Mouse (Mus musculus) bone marrow macrophage, adult 2 months (primary cell): Measurements from ENCODE around the gene Osbp2. TPM values are rescaled to one million over a fixed set of nuclear protein-coding genes. Genes with fewer than 3 reads are reported as not detected.

Experiments
- H3K27ac ChIP-seq: 2 replicates; pipeline ENCODE4 v1.5.1; 2012; ENCODE audit warnings: low read depth, low read length; ENCODE audit not compliant: insufficient read depth
- H3K4me1 ChIP-seq: 2 replicates; pipeline ENCODE4 v1.6.1; 2012; ENCODE audit warnings: low read length; ENCODE audit not compliant: control insufficient read depth, insufficient read depth
- H3K4me3 ChIP-seq: 2 replicates; pipeline ENCODE4 v1.5.1; 2012; ENCODE audit warnings: mild to moderate bottlenecking, low read length, moderate library complexity; ENCODE audit not compliant: insufficient read depth
- CTCF ChIP-seq: IDR thresholded peaks from 2 replicates; pipeline ENCODE4 v1.5.1; 2012; ENCODE audit warnings: low read depth, mild to moderate bottlenecking, low read length, moderate library complexity
- POLR2A ChIP-seq: IDR thresholded peaks from 2 replicates; pipeline ENCODE4 v1.6.1; 2012; ENCODE audit warnings: mild to moderate bottlenecking, low read depth, low read length, borderline replicate concordance
- polyA plus RNA-seq: library from polyadenylated mRNA; stranded (reverse); fragments of >200 nt; gene quantifications from 2 replicates; pipeline ENCODE4 v1.2.4, GENCODE M21; 2012; ENCODE audit not compliant: missing spikeins, insufficient read depth, insufficient read length

The Osbp2 gene
- polyA plus RNA-seq, 1 experiment: 0.87 TPM

GRCm38 (mm10) chr11:3797631-3798215, 66.0 kb downstream of the Osbp2 start:
- no peak for TF ChIP-seq POLR2A
- no peak for TF ChIP-seq CTCF
- no peaks in the 10 kb centered on the region for H3K4me1 ChIP-seq
- no peak overlapping the region for H3K27ac ChIP-seq
- no peak overlapping the region for H3K4me3 ChIP-seq

- no peaks in the 10 kb centered on the region for H3K4me1 ChIP-seq
- H3K27ac ChIP-seq: no peak overlapping the region
- TF ChIP-seq POLR2A (no peak), CTCF (no peak)
- H3K4me3 ChIP-seq: no peak overlapping the region
These were observed 73.0 kb downstream of the Osbp2 start for GRCm38 (mm10) chr11:3790736-3791135.

GRCm38 (mm10) chr11:3789919-3790318, 73.8 kb downstream of the Osbp2 start:
- Histone ChIP-seq H3K4me1 (no peaks in the 10 kb centered on the region), H3K27ac (no peak overlapping the region), H3K4me3 (no peak overlapping the region)
- no peak for TF ChIP-seq CTCF
- TF ChIP-seq POLR2A: no peak

DNA sequence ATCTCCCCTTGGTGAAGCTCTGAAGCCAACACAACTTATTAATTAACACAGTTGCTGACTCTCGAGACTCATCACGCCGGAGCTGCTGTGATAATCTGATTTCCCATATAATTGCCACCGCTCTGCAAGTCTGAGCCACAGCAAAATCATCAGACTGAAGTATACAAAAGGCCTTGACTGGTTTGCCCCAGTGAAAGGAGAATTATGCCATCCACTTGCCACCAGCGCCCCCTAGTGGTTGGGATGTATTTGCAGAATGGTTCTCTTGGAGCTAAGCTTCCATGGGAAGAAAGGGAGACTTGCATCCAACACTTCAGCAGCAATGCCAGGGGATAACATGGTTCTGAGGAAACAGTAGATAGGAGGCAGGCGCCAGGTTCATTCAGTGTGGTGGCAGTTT, 77.1 kb downstream of the Osbp2 start:
- peak; percentile 90 for TF ChIP-seq CTCF
- TF ChIP-seq POLR2A: no peak
- Histone ChIP-seq H3K27ac (no peak overlapping the region), H3K4me3 (no peak overlapping the region), H3K4me1 (no peaks in the 10 kb centered on the region)

- Histone ChIP-seq H3K4me3 (no peak overlapping the region), H3K27ac (no peak overlapping the region), H3K4me1 (no peaks in the 10 kb centered on the region)
- TF ChIP-seq CTCF (no peak), POLR2A (no peak)
These were observed 88.4 kb downstream of the Osbp2 start for GRCm38 (mm10) chr11:3775263-3775644.

GRCm38 (mm10) chr11:3774463-3775262, 89.0 kb downstream of the Osbp2 start:
- no peak for TF ChIP-seq POLR2A
- no peaks in the 10 kb centered on the region for H3K4me1 ChIP-seq
- no peak overlapping the region for H3K4me3 ChIP-seq
- H3K27ac ChIP-seq: no peak overlapping the region

- no peaks in the 10 kb centered on the region for H3K4me1 ChIP-seq
- TF ChIP-seq POLR2A (no peak), CTCF (no peak)
- H3K4me3 ChIP-seq: no peak overlapping the region
- H3K27ac ChIP-seq: no peak overlapping the region
These were observed 89.8 kb downstream of the Osbp2 start for GRCm38 (mm10) chr11:3773782-3774462.

DNA sequence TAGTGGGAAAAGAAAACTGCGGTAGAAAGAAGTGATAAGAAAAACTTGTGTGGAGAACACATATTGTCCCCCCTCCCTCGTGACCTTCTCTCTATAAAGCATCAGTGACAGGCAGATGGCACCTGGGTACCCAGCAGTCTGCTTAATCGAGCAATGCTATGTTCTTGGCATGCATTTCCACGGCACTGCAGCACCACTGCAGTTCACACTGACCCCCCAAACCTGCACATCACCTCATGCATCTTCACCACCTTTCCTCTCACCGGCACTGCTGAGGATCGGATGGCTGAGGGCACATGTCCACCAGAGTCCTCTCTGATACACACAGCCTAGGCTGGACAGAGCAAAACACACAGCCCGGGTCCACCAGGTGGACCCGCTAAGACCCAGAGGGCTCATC, 90.6 kb downstream of the Osbp2 start:
- no peak overlapping the region for H3K27ac ChIP-seq
- no peaks in the 10 kb centered on the region for H3K4me1 ChIP-seq
- H3K4me3 ChIP-seq: no peak overlapping the region
- TF ChIP-seq POLR2A: no peak
- TF ChIP-seq CTCF: no peak

GRCm38 (mm10) chr11:3771348-3771747, 92.4 kb downstream of the Osbp2 start:
- H3K4me3 ChIP-seq: no peak overlapping the region
- no peak for TF ChIP-seq CTCF
- TF ChIP-seq POLR2A: no peak
- no peaks in the 10 kb centered on the region for H3K4me1 ChIP-seq
- H3K27ac ChIP-seq: no peak overlapping the region

GRCm38 (mm10) chr11:3767830-3768229, 95.9 kb downstream of the Osbp2 start:
- Histone ChIP-seq H3K4me1 (no peaks in the 10 kb centered on the region), H3K27ac (no peak overlapping the region), H3K4me3 (no peak overlapping the region)
- TF ChIP-seq CTCF (no peak), POLR2A (no peak)

DNA sequence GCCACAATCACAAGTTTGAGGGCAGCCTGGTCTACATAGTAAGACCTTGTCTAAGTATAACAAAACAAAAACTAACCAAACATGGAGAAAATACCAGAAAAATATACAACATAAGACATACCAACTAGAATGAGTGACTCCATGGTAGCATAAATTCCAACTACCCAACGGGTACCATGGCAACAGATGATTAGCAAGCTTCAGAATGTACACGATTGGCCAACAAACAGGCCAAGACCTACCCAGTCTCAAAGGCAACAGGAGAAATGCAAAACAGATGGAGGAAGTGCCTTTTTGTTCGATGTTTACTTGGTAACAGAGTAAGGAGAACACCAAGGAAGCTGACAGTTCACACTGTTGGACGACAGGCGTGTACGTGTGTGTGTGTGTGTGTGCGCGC, 96.7 kb downstream of the Osbp2 start:
- TF ChIP-seq POLR2A: no peak
- no peak for TF ChIP-seq CTCF
- Histone ChIP-seq H3K4me1 (no peaks in the 10 kb centered on the region), H3K27ac (no peak overlapping the region), H3K4me3 (no peak overlapping the region)
